Mouse (Mus musculus) stomach, postnatal 0 days (tissue): ENCODE measurements at regions not wholly inside any gene's neighbourhood (a gene's known extent, or its start where the extent isn't known, plus 50 kb on each side); places are given as distances from the start of the nearest gene placed in this dataset.

ENCODE experiments used
- CTCF ChIP-seq: IDR thresholded peaks from 2 replicates; pipeline ENCODE4 v1.5.1; 2016; ENCODE audit warnings: antibody characterized with exemption, low read depth, mild to moderate bottlenecking, moderate library complexity
- EP300 ChIP-seq: optimal IDR thresholded peaks from 2 replicates; pipeline ENCODE3; 2016; ENCODE audit warnings: antibody characterized with exemption

DNA sequence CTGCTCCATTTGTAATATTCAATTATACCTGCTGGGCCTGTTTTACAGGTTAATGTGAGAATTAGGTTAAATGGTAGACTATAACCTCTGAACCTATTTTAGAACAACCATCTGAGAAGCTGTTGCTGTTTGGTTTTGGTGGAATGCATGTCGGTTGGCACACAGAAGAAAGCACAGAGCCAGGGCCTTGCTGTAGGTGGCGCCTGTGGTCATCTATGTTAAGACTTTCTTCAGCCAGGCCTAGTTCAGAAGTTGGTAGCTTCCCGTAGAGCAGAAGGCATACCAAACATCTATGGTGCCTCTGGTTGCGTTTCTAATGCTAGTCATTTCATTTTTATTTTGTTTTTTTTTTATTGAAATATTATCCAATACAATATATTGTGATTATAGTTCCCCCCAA, 209.9 kb upstream of the Negr1 start:
- TF ChIP-seq EP300 (no peak), CTCF (peak; percentile 36)
